Mouse (Mus musculus): ENCODE results near the gene Btnl4. TPM values are rescaled to one million over a fixed set of nuclear protein-coding genes. Genes with fewer than 3 reads are reported as not detected.
"Not testable (repeated sequence)": the region's sequence is repeated elsewhere in the genome, so short reads cannot be mapped to it uniquely, and the experiment has no call there.

The Btnl4 gene
- polyA plus RNA-seq, 1 experiment from 2014 or later = not detected

GRCm38 (mm10) chr17:34476427-34476826, 691 bp downstream of the Btnl4 start:
- ATAC-seq (ENCODE audit: low FRiP score) = no peak
- no peak overlapping the region for H3K4me2 ChIP-seq (replicated peaks)
- H3K27ac ChIP-seq = no peak overlapping the region
- no peaks in the 10 kb centered on the region for H3K27me3 ChIP-seq
- H3K9ac ChIP-seq = no peak overlapping the region
- no peaks in the 10 kb centered on the region for H3K36me3 ChIP-seq
- no peaks in the 10 kb centered on the region for H3K9me3 ChIP-seq (replicated peaks)
- WGBS = 69% methylated on average over 1 of the region's 2 CpGs
- H3K4me1 ChIP-seq = no peaks in the 10 kb centered on the region
- no peak overlapping the region for H3K4me3 ChIP-seq

GRCm38 (mm10) chr17:34475060-34475459, 2.1 kb downstream of the Btnl4 start:
- Histone ChIP-seq H3K4me1 (no peaks in the 10 kb centered on the region), H3K4me3 (no peak overlapping the region), H3K36me3 (no peaks in the 10 kb centered on the region), H3K9me3 (replicated peaks) (no peaks in the 10 kb centered on the region), H3K4me2 (replicated peaks) (no peak overlapping the region), H3K27ac (no peak overlapping the region), H3K9ac (no peak overlapping the region), H3K27me3 (no peaks in the 10 kb centered on the region)
- WGBS = 84% methylated on average over 3 of the region's 3 CpGs
- no peak for ATAC-seq (ENCODE audit: low FRiP score)

GRCm38 (mm10) chr17:34470491-34470890, 6.6 kb downstream of the Btnl4 start:
- H3K4me1 ChIP-seq = no peaks in the 10 kb centered on the region
- whole genome bisulfite sequencing = 79% methylated on average over 2 of the region's 2 CpGs
- no peak overlapping the region for H3K4me3 ChIP-seq
- peaks cover 2% of the 10 kb centered on the region; the same call in 1 of the 2 replicates for H3K27me3 ChIP-seq
- ATAC-seq (ENCODE audit: low FRiP score) = no peak
- H3K4me2 ChIP-seq (replicated peaks) = no peak overlapping the region
- H3K9ac ChIP-seq = no peak overlapping the region
- H3K36me3 ChIP-seq = no peaks in the 10 kb centered on the region
- no peak overlapping the region for H3K27ac ChIP-seq
- H3K9me3 ChIP-seq (replicated peaks) = no peaks in the 10 kb centered on the region

GRCm38 (mm10) chr17:34465906-34466305, 11.2 kb downstream of the Btnl4 start:
- not testable (repeated sequence) for H3K27ac ChIP-seq; H3K4me2 ChIP-seq (replicated peaks); H3K36me3 ChIP-seq; H3K4me3 ChIP-seq; ATAC-seq (ENCODE audit: low FRiP score); H3K27me3 ChIP-seq; H3K9me3 ChIP-seq (replicated peaks); H3K9ac ChIP-seq; H3K4me1 ChIP-seq

- ATAC-seq (ENCODE audit: low FRiP score) = no peak
- H3K9ac ChIP-seq = no peak overlapping the region
- no peak overlapping the region for H3K4me3 ChIP-seq
- H3K4me2 ChIP-seq (replicated peaks) = no peak overlapping the region
- H3K27ac ChIP-seq = no peak overlapping the region
- H3K27me3 ChIP-seq = no peaks in the 10 kb centered on the region
- no peaks in the 10 kb centered on the region for H3K36me3 ChIP-seq
- no peaks in the 10 kb centered on the region for H3K9me3 ChIP-seq (replicated peaks)
- H3K4me1 ChIP-seq = no peaks in the 10 kb centered on the region
- WGBS = 86% methylated on average over 3 of the region's 3 CpGs
Observed at GRCm38 (mm10) chr17:34459255-34459654, 17.9 kb downstream of the Btnl4 start.

- H3K27ac ChIP-seq = no peak overlapping the region
- H3K4me1 ChIP-seq = no peaks in the 10 kb centered on the region
- H3K27me3 ChIP-seq = no peaks in the 10 kb centered on the region
- H3K4me3 ChIP-seq = no peak overlapping the region
- WGBS = 86% methylated on average over 4 of the region's 4 CpGs
- H3K9ac ChIP-seq = no peak overlapping the region
- no peaks in the 10 kb centered on the region for H3K9me3 ChIP-seq (replicated peaks)
- no peak overlapping the region for H3K4me2 ChIP-seq (replicated peaks)
- H3K36me3 ChIP-seq = no peaks in the 10 kb centered on the region
- ATAC-seq (ENCODE audit: low FRiP score) = no peak
Observed at GRCm38 (mm10) chr17:34457668-34458067, 19.4 kb downstream of the Btnl4 start.

- H3K4me3 ChIP-seq = no peak overlapping the region
- no peaks in the 10 kb centered on the region for H3K36me3 ChIP-seq
- no peak overlapping the region for H3K27ac ChIP-seq
- H3K9me3 ChIP-seq (replicated peaks) = no peaks in the 10 kb centered on the region
- WGBS = 71% methylated on average over 6 of the region's 6 CpGs
- no peak overlapping the region for H3K9ac ChIP-seq
- no peak overlapping the region for H3K4me2 ChIP-seq (replicated peaks)
- H3K4me1 ChIP-seq = no peaks in the 10 kb centered on the region
- ATAC-seq (ENCODE audit: low FRiP score) = no peak
- no peaks in the 10 kb centered on the region for H3K27me3 ChIP-seq
Observed at GRCm38 (mm10) chr17:34448473-34449041, 28.6 kb downstream of the Btnl4 start.

- H3K9ac ChIP-seq = no peak overlapping the region
- H3K27me3 ChIP-seq = no peaks in the 10 kb centered on the region
- 93% methylated on average over 7 of the region's 7 CpGs for WGBS
- no peak overlapping the region for H3K4me2 ChIP-seq (replicated peaks)
- no peaks in the 10 kb centered on the region for H3K9me3 ChIP-seq (replicated peaks)
- H3K27ac ChIP-seq = no peak overlapping the region
- H3K4me3 ChIP-seq = no peak overlapping the region
- no peaks in the 10 kb centered on the region for H3K4me1 ChIP-seq
- no peak for ATAC-seq (ENCODE audit: low FRiP score)
- H3K36me3 ChIP-seq = no peaks in the 10 kb centered on the region
Observed at GRCm38 (mm10) chr17:34441990-34442389, 35.1 kb downstream of the Btnl4 start.

GRCm38 (mm10) chr17:34439795-34440194, 37.3 kb downstream of the Btnl4 start:
- Histone ChIP-seq H3K9ac (no peak overlapping the region), H3K4me1 (no peaks in the 10 kb centered on the region), H3K4me3 (no peak overlapping the region), H3K9me3 (replicated peaks) (peaks cover 7% of the 10 kb centered on the region; the same call in 1 of the 2 replicates), H3K27ac (no peak overlapping the region), H3K36me3 (no peaks in the 10 kb centered on the region), H3K4me2 (replicated peaks) (no peak overlapping the region), H3K27me3 (no peaks in the 10 kb centered on the region)
- WGBS = 53% methylated on average over 3 of the region's 3 CpGs
- no peak for ATAC-seq (ENCODE audit: low FRiP score)

GRCm38 (mm10) chr17:34438588-34438987, 38.5 kb downstream of the Btnl4 start:
- ATAC-seq (ENCODE audit: low FRiP score) = no peak
- WGBS = 60% methylated on average over 1 of the region's 1 CpGs
- Histone ChIP-seq H3K27me3 (no peaks in the 10 kb centered on the region), H3K4me1 (no peaks in the 10 kb centered on the region), H3K27ac (no peak overlapping the region), H3K4me3 (no peak overlapping the region), H3K9me3 (replicated peaks) (peaks cover 7% of the 10 kb centered on the region; the same call in 1 of the 2 replicates), H3K9ac (no peak overlapping the region), H3K4me2 (replicated peaks) (no peak overlapping the region), H3K36me3 (no peaks in the 10 kb centered on the region)

- no peaks in the 10 kb centered on the region for H3K27me3 ChIP-seq
- no peak overlapping the region for H3K4me3 ChIP-seq
- H3K4me2 ChIP-seq (replicated peaks) = no peak overlapping the region
- H3K9me3 ChIP-seq (replicated peaks) = peaks cover 7% of the 10 kb centered on the region; the same call in 1 of the 2 replicates
- no peak overlapping the region for H3K9ac ChIP-seq
- ATAC-seq (ENCODE audit: low FRiP score) = no peak
- no peaks in the 10 kb centered on the region for H3K36me3 ChIP-seq
- no peaks in the 10 kb centered on the region for H3K4me1 ChIP-seq
- 69% methylated on average over 7 of the region's 7 CpGs for WGBS
- H3K27ac ChIP-seq = no peak overlapping the region
Observed at GRCm38 (mm10) chr17:34437606-34438005, 39.5 kb downstream of the Btnl4 start.

- no peak overlapping the region for H3K4me3 ChIP-seq
- H3K27me3 ChIP-seq = no peaks in the 10 kb centered on the region
- WGBS = 69% methylated on average over 4 of the region's 4 CpGs
- no peak for ATAC-seq (ENCODE audit: low FRiP score)
- no peaks in the 10 kb centered on the region for H3K4me1 ChIP-seq
- H3K27ac ChIP-seq = no peak overlapping the region
- no peak overlapping the region for H3K4me2 ChIP-seq (replicated peaks)
- H3K36me3 ChIP-seq = no peaks in the 10 kb centered on the region
- peaks cover 7% of the 10 kb centered on the region; the same call in 1 of the 2 replicates for H3K9me3 ChIP-seq (replicated peaks)
- H3K9ac ChIP-seq = no peak overlapping the region
Observed at GRCm38 (mm10) chr17:34437120-34437519, 40.0 kb downstream of the Btnl4 start.

GRCm38 (mm10) chr17:34427597-34427996, 49.5 kb downstream of the Btnl4 start:
- ATAC-seq (ENCODE audit: low FRiP score) = no peak

More at GRCm38 (mm10) chr17:34427597-34427996, 49.5 kb downstream of the Btnl4 start:
- Histone ChIP-seq H3K27ac (no peak overlapping the region), H3K27me3 (no peaks in the 10 kb centered on the region), H3K4me2 (replicated peaks) (no peak overlapping the region), H3K36me3 (no peaks in the 10 kb centered on the region), H3K9ac (no peak overlapping the region), H3K4me1 (no peaks in the 10 kb centered on the region), H3K9me3 (replicated peaks) (no peaks in the 10 kb centered on the region), H3K4me3 (no peak overlapping the region)
